Mouse (Mus musculus): Measurements from ENCODE around the gene 3100002H09Rik.

3100002H09Rik gene

DNA sequence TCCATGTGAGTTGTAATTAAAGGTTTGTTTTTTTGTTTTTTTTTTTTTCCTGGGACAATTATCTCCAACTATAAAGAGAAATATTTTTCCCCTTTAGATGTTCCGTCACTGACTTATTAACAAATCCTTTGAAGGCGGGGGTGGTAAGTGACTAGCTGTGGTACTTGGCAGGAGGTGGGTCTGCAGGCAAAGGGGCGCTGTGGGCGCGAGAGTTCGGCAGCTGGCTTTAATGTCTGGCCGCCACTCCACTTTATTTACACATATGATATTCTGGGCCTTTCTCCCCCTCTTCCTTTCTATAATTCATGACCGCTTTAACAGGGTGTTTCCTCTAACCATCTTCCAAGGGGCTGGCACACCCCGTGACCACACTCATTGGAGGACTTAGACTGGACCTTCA lies 5.4 kb upstream of the 3100002H09Rik start:
- DNase-seq (ENCODE audit: extremely low spot score, low read depth, low spot score): no peak

DNA sequence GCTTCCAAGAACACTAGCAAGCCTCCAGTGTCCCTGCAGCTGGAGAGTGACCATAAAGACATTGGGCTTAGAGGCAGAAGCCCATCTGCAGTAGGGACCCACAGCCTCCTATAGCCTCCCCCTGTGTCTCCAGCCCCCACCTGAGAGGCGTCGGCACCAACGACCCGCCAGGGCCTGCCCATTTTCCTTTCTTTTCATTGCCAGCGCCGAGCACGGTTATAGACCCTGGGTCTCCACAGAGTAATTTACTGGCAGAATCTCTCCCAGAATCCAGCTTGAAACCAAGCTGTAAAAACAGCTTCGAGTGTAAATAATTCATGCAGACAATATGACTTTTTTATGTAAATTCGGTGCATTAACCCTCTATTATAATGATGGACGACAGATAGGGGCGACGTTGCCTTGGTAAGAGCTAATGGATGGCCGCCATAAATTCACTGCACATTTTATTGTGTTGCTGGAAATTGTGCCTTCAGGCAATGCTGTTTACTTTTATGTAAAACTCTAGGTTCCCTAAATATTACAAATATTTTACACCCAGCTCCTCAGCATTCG lies 4.9 kb upstream of the 3100002H09Rik start:
- no peak for DNase-seq (ENCODE audit: extremely low spot score, low read depth, low spot score)

DNA sequence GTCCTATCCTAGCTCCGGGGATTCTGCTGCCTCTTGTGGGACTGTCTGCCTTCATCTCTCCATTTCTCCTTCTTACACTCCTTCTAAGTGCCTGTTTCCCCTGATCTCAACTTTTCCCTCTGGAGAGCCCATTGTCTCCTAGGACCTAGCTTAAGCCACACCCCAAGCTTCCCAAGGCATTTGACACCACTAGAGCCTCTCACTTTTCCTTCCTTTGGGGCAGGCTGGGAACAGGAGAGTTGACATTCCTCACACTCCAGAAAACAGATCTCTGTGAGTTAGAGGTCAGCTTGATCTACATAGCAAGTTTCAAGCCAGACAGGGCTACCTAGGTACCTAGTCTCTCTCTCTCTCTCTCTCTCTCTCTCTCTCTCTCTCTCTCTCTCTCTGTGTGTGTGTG lies 3.6 kb upstream of the 3100002H09Rik start:
- DNase-seq (ENCODE audit: extremely low spot score, low read depth, low spot score): no peak

DNA sequence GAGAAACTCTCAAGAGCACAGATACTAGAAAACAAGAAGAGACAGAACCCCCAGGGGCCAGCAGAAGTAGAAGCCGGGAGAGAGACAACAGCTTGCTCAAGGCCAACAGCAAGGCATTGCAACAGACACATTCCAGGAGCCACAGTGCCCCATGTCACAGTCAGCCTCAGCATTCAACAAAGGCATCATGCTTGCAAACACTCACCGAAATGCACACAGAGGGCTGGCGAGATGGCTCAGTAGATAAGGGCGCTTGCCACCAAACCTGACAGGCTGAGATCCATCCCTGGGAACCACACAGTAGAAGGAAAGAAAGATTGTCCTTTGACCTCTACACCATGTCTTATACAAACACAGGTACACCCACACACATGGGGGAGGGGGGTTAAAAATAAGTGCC lies 1.2 kb upstream of the 3100002H09Rik start:
- no peak for DNase-seq (ENCODE audit: extremely low spot score, low read depth, low spot score)

DNA sequence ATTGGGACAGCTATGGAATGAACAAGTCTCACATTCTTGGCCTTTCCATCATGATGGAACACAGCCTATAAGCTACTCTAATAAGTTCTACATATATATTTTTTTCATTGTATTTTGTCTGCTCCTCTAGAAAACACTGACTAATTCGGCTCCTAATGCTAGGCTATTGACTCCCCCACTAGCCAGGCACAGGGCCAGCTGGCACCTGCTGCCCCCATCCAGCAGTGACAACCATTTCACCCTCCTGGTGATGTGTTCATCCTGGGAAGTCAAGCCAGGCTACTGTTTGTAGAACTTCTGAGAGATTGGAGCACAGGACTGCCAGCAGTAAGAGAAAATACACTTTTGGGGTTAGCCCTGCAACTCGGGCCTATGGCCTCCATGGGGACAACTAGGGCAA lies 537 bp downstream of the 3100002H09Rik start:
- no peak for DNase-seq (ENCODE audit: extremely low spot score, low read depth, low spot score)

DNA sequence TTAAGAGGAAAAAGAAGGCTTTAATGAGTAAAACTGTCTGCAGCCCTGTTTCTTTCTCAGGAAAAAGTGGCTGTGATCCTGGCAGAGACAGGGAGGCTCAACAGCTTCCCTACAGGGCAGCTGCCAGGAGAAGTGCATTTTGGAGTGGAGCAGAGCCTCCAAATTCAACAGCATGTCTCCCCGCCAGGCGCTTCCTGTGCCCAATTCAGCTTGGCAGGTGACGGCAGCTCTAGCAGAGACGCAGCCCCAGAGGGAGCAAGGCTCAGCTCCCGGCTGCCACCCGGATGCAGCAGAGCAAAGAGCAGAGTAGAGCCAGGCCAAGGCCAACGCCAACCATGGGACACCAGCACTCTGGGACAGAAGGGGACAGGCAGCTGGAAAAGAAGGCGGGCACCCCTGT lies 3.4 kb downstream of the 3100002H09Rik start:
- DNase-seq (ENCODE audit: extremely low spot score, low read depth, low spot score): no peak

DNA sequence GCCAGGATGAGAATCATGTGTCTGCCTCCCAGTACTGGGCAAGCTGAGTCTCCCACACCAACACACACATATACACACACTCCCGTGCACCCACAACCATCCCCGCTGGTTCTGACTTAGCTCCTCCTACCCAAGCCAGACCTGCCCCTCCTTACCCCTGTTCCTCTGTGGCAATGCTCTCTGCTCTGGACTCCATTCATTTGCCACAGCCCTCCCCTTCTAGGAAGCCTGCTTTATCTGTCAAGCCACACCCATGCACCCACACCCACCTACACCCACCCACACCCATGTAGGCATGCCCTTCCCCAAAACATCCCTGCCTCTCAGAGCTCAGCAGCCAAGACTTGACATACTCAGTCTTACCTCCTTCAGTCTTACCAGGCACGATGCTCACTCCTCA lies 4.4 kb downstream of the 3100002H09Rik start:
- DNase-seq (ENCODE audit: extremely low spot score, low read depth, low spot score): no peak

DNA sequence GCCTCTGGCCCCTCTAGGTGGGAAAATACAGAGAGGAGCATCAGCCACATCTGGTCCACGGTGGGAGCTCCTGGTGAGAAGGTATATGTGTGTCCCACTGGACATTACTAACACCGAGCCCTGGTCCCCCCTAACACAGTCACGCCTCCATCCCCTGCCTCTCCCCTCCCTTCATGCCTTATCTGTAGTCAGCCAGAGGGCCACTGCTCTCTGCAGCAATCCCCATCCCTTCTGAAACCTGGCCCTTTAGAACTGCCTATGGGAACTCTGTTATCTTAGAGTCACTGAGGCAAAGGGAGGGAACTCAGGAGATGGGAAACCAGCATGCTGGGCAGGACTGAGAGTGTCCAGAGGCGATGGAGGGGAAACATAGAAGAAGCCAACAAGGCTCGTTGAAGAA lies 5.3 kb downstream of the 3100002H09Rik start:
- no peak for DNase-seq (ENCODE audit: extremely low spot score, low read depth, low spot score)

DNA sequence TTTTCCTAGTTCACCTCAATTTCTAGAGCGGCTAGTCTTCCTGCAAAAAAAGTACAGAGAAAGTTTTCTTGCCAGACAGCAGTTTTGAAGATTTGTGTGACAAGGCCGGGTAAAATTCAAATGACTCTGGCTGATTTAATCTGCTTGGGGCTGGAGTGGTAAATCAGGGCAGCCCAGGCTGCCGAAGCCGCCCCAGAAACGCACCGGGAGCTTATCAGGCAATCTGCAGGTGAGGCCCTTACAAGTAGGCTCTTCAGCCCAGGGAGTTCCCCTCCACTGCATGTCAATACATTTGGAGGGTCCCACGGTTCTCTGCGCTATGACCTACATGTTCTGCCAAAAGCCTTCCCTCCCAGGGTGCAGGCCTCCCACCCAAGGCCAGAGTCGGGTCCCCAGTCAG lies 6.9 kb downstream of the 3100002H09Rik start:
- no peak for DNase-seq (ENCODE audit: extremely low spot score, low read depth, low spot score)

DNA sequence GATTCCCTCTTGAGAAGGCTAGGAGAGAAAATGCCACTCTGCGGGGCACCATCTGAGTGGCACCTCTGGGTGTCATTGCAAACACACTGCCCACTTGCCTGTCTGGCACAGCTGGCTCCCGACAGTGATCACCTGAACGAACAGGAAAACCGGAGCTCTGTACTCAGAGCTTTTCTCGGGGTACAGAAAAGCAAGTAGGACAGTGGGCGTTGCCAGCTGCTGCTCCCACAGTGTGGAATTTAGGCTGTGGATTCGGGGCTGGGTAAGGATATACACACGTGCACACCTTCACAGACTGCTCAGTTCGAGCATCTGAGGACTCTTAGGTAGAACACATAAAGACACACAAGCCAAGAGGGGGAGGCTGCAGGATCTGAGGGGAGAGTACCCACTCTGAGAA lies 14.7 kb downstream of the 3100002H09Rik start:
- DNase-seq (ENCODE audit: extremely low spot score, low read depth, low spot score): no peak

DNA sequence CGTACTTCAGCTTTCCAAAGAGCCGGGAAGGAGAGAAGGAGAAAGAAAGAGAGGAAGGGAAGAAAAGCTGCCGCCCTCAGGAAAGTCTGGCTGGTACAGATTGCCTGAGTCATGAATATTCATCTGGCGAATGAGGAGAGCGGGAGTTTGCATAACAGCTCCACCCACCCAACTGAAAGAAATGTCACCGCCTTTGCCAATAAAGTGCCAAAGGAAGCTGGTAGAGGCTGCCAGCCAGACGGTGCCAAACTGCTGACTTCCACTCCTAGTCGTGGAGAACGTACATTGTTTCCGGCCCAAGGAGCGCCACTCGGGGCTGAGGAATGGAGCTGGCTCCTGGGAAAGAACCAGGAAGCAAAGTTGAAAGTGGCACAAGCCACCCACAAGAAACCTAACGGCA lies 15.7 kb downstream of the 3100002H09Rik start:
- no peak for DNase-seq (ENCODE audit: extremely low spot score, low read depth, low spot score)

DNA sequence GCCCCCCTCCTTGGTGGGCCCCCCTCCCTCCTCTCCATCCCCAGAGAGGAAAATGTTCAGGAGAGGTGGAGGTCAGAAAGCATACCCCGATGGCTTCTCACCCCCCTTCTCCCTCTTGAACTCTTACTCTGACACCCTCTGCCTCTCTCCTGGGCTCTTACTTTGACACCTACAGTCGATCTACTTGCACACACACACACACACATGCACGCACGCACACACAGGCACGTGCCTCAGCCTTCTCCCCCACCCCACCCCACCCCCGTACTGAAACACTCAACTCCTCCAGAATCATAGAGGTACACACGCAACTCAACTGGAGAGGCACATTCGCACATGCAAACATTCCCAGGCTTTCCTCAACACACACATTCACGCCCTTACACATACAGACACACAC lies 16.9 kb downstream of the 3100002H09Rik start:
- no peak for DNase-seq (ENCODE audit: extremely low spot score, low read depth, low spot score)

DNA sequence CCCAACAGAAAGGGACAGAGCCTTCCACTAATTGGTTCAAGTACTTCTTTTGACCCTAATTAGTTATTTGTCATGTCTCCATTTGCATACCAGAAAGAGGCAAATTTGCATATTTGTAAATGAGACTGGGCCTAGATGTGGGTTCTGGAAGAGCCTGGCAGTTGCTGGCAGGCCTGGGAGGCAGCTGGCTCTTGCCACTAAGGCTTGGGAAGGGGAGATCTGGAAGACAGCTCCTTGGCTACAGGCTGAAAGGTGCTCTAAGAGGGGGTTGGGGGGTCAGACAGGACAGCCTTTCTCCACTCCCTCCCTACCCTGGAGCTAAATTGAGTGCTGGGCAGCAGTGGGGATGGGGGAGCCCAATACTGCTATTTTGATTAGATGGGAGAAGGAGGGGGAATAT lies 17.4 kb downstream of the 3100002H09Rik start:
- DNase-seq (ENCODE audit: extremely low spot score, low read depth, low spot score): no peak

DNA sequence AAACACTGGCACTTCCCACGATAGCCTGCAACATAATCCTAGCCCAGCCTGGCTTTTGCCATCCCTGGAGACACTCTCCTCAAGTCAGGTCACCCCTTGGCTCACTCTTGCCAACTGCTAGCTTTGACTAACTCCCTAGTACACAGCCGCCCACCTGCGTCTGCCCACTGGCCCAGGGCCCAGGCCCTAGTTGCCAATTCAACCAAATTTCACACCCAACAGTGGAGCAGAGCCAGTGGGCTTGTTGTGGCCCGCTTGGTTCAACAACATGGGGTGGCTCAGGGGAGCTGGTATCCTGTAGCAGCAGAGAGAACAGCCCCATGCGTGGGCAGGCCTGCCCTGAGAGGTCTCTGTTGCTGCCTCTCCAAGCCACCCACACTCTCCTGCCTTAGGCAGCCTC lies 18.4 kb downstream of the 3100002H09Rik start:
- DNase-seq (ENCODE audit: extremely low spot score, low read depth, low spot score): no peak

DNA sequence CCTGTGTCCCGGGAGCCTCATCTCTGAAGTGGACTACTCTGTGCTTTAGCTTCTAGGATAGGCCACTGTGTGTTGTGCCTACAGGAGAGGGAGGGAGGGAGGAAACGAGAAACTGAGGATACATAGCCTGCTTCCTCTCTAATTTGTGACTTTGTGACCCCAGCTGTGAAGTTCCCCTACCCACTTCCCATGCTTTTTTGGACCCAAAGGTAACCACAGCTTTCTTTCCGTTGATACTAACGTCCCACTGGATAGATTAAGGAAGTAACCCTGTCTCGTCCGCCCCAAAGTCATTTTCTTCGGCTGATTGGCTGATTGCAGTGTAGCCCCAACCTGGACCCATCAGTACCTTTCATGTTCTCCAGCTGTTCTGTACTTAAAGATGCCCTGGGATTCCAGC lies 29.9 kb downstream of the 3100002H09Rik start:
- no peak for DNase-seq (ENCODE audit: extremely low spot score, low read depth, low spot score)

DNA sequence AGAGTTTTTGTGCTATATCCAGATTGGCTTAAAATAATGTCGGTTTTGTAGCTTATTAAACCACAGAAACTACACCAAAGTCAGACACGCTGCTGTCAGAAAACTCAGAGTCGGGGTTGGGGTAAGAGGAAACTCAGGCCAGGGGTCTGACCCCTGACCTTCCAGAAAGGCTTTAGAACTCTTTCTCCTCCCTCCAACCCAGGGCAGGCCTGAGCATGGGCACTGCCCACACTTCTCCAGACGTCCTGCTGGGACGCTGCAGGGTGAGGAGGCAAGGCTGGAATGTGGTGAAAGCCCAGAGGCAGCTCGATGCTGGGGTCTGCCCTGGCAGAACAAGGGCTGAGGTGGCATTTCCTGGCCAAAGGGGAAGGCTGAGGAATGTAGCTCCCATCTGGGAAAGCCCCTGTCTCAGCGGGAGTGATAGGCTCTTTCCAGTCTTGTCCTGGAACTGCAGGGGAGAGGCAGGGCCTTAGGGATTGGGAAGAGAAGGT lies 34.6 kb downstream of the 3100002H09Rik start:
- no peak for DNase-seq (ENCODE audit: extremely low spot score, low read depth, low spot score)

DNA sequence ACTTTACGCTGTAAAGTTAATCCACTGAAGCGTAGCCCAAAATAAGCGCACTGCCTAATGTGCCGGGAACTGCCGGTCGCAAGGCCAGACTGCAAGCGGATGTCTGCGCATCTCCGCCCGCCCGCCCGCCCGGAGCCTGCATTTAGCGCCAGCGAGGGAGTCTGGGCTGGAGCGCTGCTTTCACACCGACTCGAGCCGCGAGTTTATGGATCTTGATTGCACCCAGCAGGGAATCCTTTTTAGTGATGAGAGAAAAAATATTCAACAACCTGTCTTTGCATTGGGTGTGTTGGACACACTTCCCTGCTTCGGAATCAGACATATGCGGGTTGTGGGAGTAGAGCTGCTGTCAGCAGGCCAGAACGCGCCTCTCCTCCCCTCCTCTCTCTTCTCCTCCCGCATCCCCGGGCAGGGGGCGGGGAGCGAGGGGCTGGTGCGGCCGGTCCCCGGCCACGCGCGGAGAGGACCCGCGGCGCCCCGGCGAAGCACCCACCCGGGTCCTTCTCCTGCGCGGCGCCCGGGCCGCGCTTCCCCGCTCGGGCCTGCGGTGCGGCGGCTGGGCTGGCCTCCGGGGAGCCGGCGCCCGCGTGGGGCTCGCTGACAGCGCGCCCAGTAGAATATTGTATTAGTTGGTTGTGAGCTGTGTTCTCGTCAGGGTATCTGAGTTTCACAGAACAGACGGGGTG lies 35.2 kb downstream of the 3100002H09Rik start:
- DNase-seq (ENCODE audit: extremely low spot score, low read depth, low spot score): no peak

DNA sequence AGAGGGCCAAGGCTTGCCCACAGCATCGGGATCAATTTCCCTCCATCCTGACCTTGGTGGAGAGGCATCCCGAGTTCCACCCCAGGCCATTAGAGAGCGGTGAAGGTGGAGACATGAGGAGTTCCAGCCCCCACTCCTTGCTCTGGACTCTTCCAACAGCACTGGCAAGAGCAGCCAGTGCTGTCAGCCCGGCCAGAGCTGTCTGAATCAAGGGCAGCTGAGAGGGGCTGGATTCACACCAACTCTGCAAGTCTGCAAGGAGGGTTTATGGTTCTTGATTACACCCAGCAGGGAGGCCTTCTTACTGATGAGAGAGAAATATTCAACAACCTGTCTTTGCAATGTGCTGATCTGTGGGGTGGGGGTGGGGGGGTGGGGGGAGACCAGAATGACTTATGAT lies 37.0 kb downstream of the 3100002H09Rik start:
- DNase-seq (ENCODE audit: extremely low spot score, low read depth, low spot score): no peak

DNA sequence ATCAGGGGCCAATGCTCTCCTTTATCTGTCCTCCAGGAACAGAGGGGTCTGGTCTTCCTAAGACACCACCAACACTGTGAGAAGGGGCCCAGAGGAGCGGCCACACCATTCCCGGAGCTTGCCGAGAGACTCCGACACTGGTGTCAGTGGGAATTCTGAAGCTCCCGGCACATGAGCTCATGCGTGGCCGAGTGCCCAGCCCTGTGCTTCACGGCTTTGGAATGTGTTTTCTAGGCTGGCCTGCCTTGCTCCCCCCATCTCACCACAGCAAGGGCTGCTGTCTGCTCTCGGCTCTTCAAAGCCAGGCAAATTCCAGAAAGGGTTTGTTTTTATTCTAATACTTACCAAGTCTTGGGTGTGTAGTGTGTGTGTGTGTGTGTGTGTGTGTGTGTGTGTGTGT lies 39.6 kb downstream of the 3100002H09Rik start:
- DNase-seq (ENCODE audit: extremely low spot score, low read depth, low spot score): no peak

DNA sequence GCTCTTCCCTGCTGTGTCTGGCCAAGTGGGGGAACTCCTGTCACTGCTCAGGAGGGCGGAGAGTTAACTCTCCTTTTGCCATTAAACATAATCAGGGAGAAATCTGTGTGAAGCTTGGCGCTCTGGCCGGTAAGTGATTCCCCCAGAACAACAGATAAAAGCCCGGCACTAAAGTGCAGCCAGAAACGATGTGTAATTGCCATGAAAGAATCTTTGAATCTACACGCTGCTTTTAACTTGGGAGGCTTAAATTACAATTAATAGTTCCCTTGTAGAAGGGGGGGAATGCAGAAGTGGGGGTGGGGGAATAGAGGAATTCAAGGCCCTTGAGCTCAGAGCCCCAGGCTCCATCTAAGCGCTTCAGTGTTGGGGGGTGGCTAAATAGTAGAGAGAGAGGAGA lies 40.9 kb downstream of the 3100002H09Rik start:
- DNase-seq (ENCODE audit: extremely low spot score, low read depth, low spot score): no peak

DNA sequence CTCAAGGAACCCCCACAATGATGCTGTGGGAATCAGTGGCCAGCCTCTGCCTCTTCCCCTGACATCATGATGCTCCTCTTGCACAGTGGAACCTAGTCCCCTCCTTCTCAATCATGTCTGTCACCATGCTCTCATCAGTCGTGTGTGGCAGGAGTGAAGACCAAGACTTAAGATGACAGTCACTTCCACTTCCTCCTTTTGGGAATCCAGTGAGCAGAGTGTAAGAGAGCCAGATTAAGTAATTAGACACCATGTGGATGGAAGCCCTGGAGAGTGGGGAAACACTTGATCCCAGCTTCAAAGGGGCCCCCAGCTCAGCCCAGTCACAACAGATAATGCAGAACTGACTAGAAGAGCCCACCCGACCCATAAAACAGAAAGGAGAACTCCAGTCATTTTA lies 47.2 kb downstream of the 3100002H09Rik start:
- no peak for DNase-seq (ENCODE audit: extremely low spot score, low read depth, low spot score)

DNA sequence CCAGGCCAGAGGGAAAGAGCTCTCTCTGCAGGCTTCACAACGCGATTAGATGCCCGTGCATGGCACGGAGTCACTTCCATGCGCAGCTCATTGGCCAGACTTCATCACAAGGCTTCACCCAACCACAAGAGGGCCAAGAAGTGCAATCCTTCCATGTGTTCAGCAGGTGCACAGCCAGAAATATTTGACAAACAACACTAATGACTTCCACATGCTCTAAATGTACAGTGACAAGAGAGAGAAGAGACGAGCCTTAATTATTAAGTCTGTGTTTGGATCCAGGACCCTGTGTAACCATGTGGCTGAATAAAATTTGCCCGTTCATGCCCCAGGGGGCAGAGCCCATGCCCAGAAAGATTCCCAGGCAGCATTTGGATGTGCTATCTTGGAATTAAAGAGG lies 47.9 kb downstream of the 3100002H09Rik start:
- no peak for DNase-seq (ENCODE audit: extremely low spot score, low read depth, low spot score)
